ENCODE assay signal across 23 mouse cellular contexts in the genomic region with DNA sequence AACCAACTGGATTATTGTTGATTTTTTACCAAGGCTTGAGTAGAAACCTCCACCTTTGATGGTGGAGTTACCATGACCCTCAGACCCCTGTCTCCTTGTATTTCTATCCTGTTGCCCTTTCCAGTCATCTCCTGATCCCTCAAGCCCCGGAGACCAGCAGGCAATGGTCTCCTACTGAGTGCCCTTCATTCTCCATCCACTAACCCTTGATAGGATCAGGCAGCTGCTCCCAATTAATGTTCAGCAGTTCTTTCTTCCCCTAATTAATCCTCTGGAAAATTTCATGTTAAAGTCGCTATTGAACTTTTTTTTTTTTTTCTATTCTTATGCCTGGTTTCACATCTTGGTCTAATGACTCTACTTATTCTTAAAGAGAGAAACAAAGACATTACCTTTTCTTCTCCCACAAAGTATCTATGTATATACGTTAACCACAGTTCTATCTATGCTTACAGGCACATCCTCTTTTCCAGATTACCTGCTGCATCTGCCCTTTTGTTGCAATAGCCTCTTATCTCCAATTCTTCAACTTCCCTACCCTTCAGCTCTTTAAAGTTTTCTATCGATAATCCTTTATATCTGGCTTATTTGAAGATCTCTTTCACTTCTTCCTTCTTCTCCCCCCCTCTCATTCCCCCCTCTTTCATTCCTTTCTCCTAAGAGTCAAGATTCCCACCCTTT. TPM values are rescaled to one million over a fixed set of nuclear protein-coding genes. Genes with fewer than 3 reads are reported as not detected.
"Had no signal": no experiment of that assay in that cellular context is flagged by ENCODE, and none has a peak within 500 bp of the region (broad histone marks: within the 10 kb centered on the region; RNA-seq: fewer than 3 reads in every experiment).

No protein-coding gene starts in this region.

- H3K9ac ChIP-seq: kidney, embryonic 15.5 days; limb, embryonic 13.5 days; liver, embryonic 12.5 days; liver, embryonic 15.5 days; midbrain, embryonic 12.5 days; midbrain, embryonic 15.5 days; neural tube, embryonic 12.5 days; neural tube, embryonic 15.5 days; stomach, embryonic 15.5 days had no signal

- ATAC-seq: liver, embryonic 12.5 days; midbrain, embryonic 15.5 days had no signal

- DNase-seq: kidney, adult 11 months; kidney, adult 8-10 months; kidney, postnatal 14 days; kidney, postnatal 4 days; liver; lung, adult 18-20 months; lung, postnatal 14 days; lung, postnatal 4 days; right cerebral cortex, postnatal 25 days; spleen, adult 18-20 months; thymus, postnatal 25 days had no signal

- H3K4me3 ChIP-seq: kidney, embryonic 15.5 days; limb, embryonic 10.5 days; limb, embryonic 13.5 days; liver, embryonic 12.5 days; liver, embryonic 15.5 days; midbrain, embryonic 12.5 days; midbrain, embryonic 15.5 days; neural tube, embryonic 12.5 days; neural tube, embryonic 15.5 days; stomach, embryonic 15.5 days had no signal

- H3K4me1 ChIP-seq: kidney, embryonic 15.5 days; limb, embryonic 10.5 days; limb, embryonic 13.5 days; liver, embryonic 15.5 days; midbrain, embryonic 12.5 days; midbrain, embryonic 15.5 days; neural tube, embryonic 12.5 days; neural tube, embryonic 15.5 days; stomach, embryonic 15.5 days had no signal

- H3K4me2 ChIP-seq: kidney, embryonic 15.5 days; limb, embryonic 13.5 days; liver, embryonic 12.5 days; liver, embryonic 15.5 days; midbrain, embryonic 12.5 days; midbrain, embryonic 15.5 days; neural tube, embryonic 12.5 days; neural tube, embryonic 15.5 days; stomach, embryonic 15.5 days had no signal

- H3K27me3 ChIP-seq: kidney, embryonic 15.5 days; limb, embryonic 13.5 days; liver, embryonic 12.5 days; liver, embryonic 15.5 days; midbrain, embryonic 12.5 days; midbrain, embryonic 15.5 days; neural tube, embryonic 12.5 days; neural tube, embryonic 15.5 days; stomach, embryonic 15.5 days had no signal

- H3K27ac ChIP-seq: kidney, embryonic 15.5 days; limb, embryonic 10.5 days; limb, embryonic 13.5 days; liver, embryonic 12.5 days; liver, embryonic 15.5 days; midbrain, embryonic 12.5 days; midbrain, embryonic 15.5 days; neural tube, embryonic 12.5 days; neural tube, embryonic 15.5 days; stomach, embryonic 15.5 days had no signal

- H3K9me3 ChIP-seq: kidney, embryonic 15.5 days; limb, embryonic 10.5 days; limb, embryonic 13.5 days; liver, embryonic 12.5 days; liver, embryonic 15.5 days; midbrain, embryonic 12.5 days; midbrain, embryonic 15.5 days; neural tube, embryonic 12.5 days; neural tube, embryonic 15.5 days; stomach, embryonic 15.5 days had no signal

- H3K36me3 ChIP-seq: kidney, embryonic 15.5 days; limb, embryonic 10.5 days; limb, embryonic 13.5 days; liver, embryonic 12.5 days; liver, embryonic 15.5 days; midbrain, embryonic 12.5 days; midbrain, embryonic 15.5 days; neural tube, embryonic 12.5 days; neural tube, embryonic 15.5 days; stomach, embryonic 15.5 days had no signal

RNA-seq across cellular contexts. Expression of a gene that starts 58.2 kb away (rescaled TPM):
- total RNA-seq: layer of hippocampus, adult 18-20 months; left cerebral cortex, postnatal 25 days had no signal
- polyA plus RNA-seq: kidney, embryonic 15.5 days; limb, embryonic 10.5 days; midbrain, embryonic 12.5 days; midbrain, embryonic 15.5 days; neural tube, embryonic 12.5 days had no signal
